ENCODE assay signal across 21 mouse cellular contexts in the genomic region with DNA sequence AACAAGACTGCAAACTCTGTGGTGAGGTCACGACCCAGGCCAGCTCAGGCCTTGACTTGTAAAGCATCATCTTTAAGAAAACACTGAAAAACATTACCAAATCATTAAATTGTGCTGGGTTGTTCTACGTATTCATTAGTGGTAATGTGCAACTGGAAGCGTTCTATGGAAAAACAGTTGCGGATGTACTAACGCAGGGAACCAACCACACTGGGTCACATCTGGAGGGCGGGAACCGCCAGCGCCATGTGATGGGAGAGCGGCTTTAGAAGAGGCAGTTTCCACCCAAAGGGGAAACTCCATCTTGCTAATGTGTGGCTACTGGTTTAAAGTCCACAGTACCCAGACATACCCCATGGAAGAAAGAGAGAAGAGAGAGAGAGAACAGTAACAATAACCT. TPM values are rescaled to one million over a fixed set of nuclear protein-coding genes. Genes with fewer than 3 reads are reported as not detected.
"Had no signal": no experiment of that assay in that cellular context is flagged by ENCODE, and none has a peak within 500 bp of the region (broad histone marks: within the 10 kb centered on the region; RNA-seq: fewer than 3 reads in every experiment).

No protein-coding gene starts in this region.

- DNase-seq: liver, embryonic 13.5 days; liver, postnatal 0 days; lung, adult 2 months; lung, postnatal 14 days; lung, postnatal 36 days; right cerebral cortex, postnatal 14 days; thymus, adult 2 months; thymus, postnatal 25 days; thymus, postnatal 4 days had no signal

- H3K4me1 ChIP-seq: liver, embryonic 13.5 days; liver, embryonic 15.5 days; lung, embryonic 15.5 days; megakaryocyte, embryonic 14.5 days; neural tube, embryonic 12.5 days; stomach, embryonic 15.5 days had no signal

- ATAC-seq: liver, postnatal 0 days; lung, postnatal 0 days had no signal

- H3K27ac ChIP-seq: liver, embryonic 13.5 days; liver, embryonic 15.5 days; lung, embryonic 15.5 days; macrophage; neural tube, embryonic 12.5 days; stomach, embryonic 15.5 days; stomach, postnatal 0 days had no signal

- H3K36me3 ChIP-seq: lung, embryonic 15.5 days had no signal

- H3K4me3 ChIP-seq: liver, embryonic 13.5 days; liver, embryonic 15.5 days; lung, embryonic 15.5 days; megakaryocyte, embryonic 14.5 days; neural tube, embryonic 12.5 days; stomach, embryonic 15.5 days had no signal

- H3K9me3 ChIP-seq: liver, embryonic 13.5 days; liver, embryonic 15.5 days; lung, embryonic 15.5 days; megakaryocyte, embryonic 14.5 days; neural tube, embryonic 12.5 days; stomach, embryonic 15.5 days had no signal

- H3K9ac ChIP-seq: liver, embryonic 13.5 days; liver, embryonic 15.5 days; liver, postnatal 0 days; lung, embryonic 15.5 days; neural tube, embryonic 12.5 days; stomach, embryonic 15.5 days had no signal

- H3K4me2 ChIP-seq: liver, embryonic 13.5 days; liver, embryonic 15.5 days; lung, embryonic 15.5 days; neural tube, embryonic 12.5 days; stomach, embryonic 15.5 days had no signal

- H3K27me3 ChIP-seq: liver, embryonic 13.5 days; liver, embryonic 15.5 days; lung, embryonic 15.5 days; megakaryocyte, embryonic 14.5 days; neural tube, embryonic 12.5 days; stomach, embryonic 15.5 days had no signal

RNA-seq across cellular contexts. Expression of a gene that starts 56.5 kb away (rescaled TPM):
- total RNA-seq: megakaryocyte progenitor cell, adult 5-6 weeks; monocyte, adult 5-6 weeks; neutrophil, adult 5-6 weeks had no signal
- polyA plus RNA-seq: liver, embryonic 15.5 days; liver, postnatal 0 days; macrophage; urinary bladder, adult 2 months had no signal
